Comparison of ENCODE assay signal across 8 mouse cellular contexts in genomic region chr7:107455118-107455521, GRCm38 (mm10).
DNase-seq lines count a peak whose midpoint lies in the region.

No protein-coding gene starts in this region.

- peak; percentile 53 for DNase-seq in cerebellum, adult 18-20 months
- DNase-seq in cerebellum, postnatal 36 days, result no peak
- peak; percentile 10 for DNase-seq in layer of hippocampus, adult 9-11 months
- no peak for DNase-seq in layer of hippocampus, adult 9-10 months (ENCODE audit: low spot score)
- DNase-seq in cerebellum, adult 9-10 months, result peak; percentile 80
- DNase-seq in kidney, postnatal 14 days, result peak; percentile 51
- no peak for DNase-seq in urinary bladder, postnatal 14 days (ENCODE audit: low spot score)
- no peak for DNase-seq in thymus, postnatal 4 days

Comparison
In these comparisons a context has a peak if more than half of its experiments do, and no peak if none do; other contexts are left out.
1. DNase-seq: peak in cerebellum, adult 18-20 months (2 of 2), layer of hippocampus, adult 9-11 months (single experiment), cerebellum, adult 9-10 months (single experiment) and kidney, postnatal 14 days (single experiment); none in cerebellum, postnatal 36 days (0 of 2), layer of hippocampus, adult 9-10 months (single experiment), urinary bladder, postnatal 14 days (single experiment) and thymus, postnatal 4 days (single experiment).